Mouse (Mus musculus) ES-Bruce4 (cell line): ENCODE results near the gene Washc2. TPM values are rescaled to one million over a fixed set of nuclear protein-coding genes. Genes with fewer than 3 reads are reported as not detected.

Experiments
- H3K27ac ChIP-seq: 2 replicates; pipeline ENCODE4 v1.5.1; 2012; ENCODE audit warnings: low read length, inconsistent platforms; ENCODE audit not compliant: insufficient read depth
- H3K27me3 ChIP-seq: 2 replicates; pipeline ENCODE4 v1.6.1; 2012; ENCODE audit warnings: mild to moderate bottlenecking, low read length, inconsistent platforms; ENCODE audit not compliant: control insufficient read depth, poor library complexity, insufficient read depth, severe bottlenecking
- H3K36me3 ChIP-seq: 2 replicates; pipeline ENCODE4 v1.6.1; 2012; ENCODE audit warnings: inconsistent platforms, mild to moderate bottlenecking, low read length, moderate library complexity; ENCODE audit not compliant: control insufficient read depth, poor library complexity, insufficient read depth, severe bottlenecking
- H3K4me1 ChIP-seq: one replicate; pipeline ENCODE4 v1.8.1; 2011; ENCODE audit warnings: low read length; ENCODE audit not compliant: control insufficient read depth, insufficient read depth
- H3K4me3 ChIP-seq: 2 replicates; pipeline ENCODE4 v1.5.1; 2011; ENCODE audit warnings: low read depth, mild to moderate bottlenecking, low read length
- H3K9ac ChIP-seq: 2 replicates; pipeline ENCODE4 v1.6.1; 2012; ENCODE audit warnings: low read depth, mild to moderate bottlenecking, inconsistent platforms; ENCODE audit not compliant: poor library complexity, severe bottlenecking
- H3K9me3 ChIP-seq: replicated peaks from 2 replicates; pipeline ENCODE4 v1.6.1; 2012; ENCODE audit warnings: mild to moderate bottlenecking, low read length, inconsistent platforms; ENCODE audit not compliant: control insufficient read depth, poor library complexity, insufficient read depth, severe bottlenecking
- CTCF ChIP-seq: IDR thresholded peaks from one replicate; pipeline ENCODE4 v1.8.1; 2011; ENCODE audit warnings: low read depth, low read length
- EP300 ChIP-seq: IDR thresholded peaks from 2 replicates; pipeline ENCODE4 v1.6.1; 2011; ENCODE audit warnings: low read depth, low read length; ENCODE audit not compliant: insufficient read depth
- POLR2A ChIP-seq: IDR thresholded peaks from one replicate; pipeline ENCODE4 v1.8.1; 2011; ENCODE audit warnings: low read length; ENCODE audit not compliant: insufficient read depth
- polyA plus RNA-seq: library from polyadenylated mRNA; stranded (reverse); fragments of >200 nt; gene quantifications from 2 replicates; pipeline ENCODE4 v1.2.4, GENCODE M21; 2011; ENCODE audit warnings: low read depth; ENCODE audit not compliant: missing spikeins, insufficient read depth, insufficient read length

Gene Washc2
- polyA plus RNA-seq, 1 experiment: 56.2 TPM

DNA sequence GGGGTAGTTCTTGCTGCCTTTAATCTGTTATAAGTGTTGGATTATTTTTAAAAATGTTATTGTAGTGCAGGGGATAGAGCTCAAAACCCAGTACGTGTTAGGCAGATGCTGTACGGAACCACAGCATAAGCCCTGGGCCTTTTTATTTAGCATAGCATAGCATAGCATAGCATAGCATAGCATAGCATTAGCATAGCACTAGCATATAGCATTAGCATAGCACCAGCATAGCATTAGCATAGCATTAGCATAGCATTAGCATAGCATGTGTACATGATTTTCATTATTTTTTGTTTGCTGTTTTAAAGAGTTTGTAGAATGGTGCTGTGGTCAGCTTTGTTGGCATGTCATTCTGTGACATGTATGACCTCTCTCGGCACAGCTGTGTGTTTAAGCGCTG, 51.8 kb downstream of the Washc2 start:
- Histone ChIP-seq H3K27me3 (no peaks in the 10 kb centered on the region), H3K27ac (no peak overlapping the region), H3K9ac (no peak overlapping the region), H3K4me3 (no peak overlapping the region), H3K4me1 (no peaks in the 10 kb centered on the region), H3K9me3 (no peaks in the 10 kb centered on the region), H3K36me3 (peaks cover 9% of the 10 kb centered on the region)
- TF ChIP-seq POLR2A (no peak), EP300 (no peak), CTCF (no peak)

DNA sequence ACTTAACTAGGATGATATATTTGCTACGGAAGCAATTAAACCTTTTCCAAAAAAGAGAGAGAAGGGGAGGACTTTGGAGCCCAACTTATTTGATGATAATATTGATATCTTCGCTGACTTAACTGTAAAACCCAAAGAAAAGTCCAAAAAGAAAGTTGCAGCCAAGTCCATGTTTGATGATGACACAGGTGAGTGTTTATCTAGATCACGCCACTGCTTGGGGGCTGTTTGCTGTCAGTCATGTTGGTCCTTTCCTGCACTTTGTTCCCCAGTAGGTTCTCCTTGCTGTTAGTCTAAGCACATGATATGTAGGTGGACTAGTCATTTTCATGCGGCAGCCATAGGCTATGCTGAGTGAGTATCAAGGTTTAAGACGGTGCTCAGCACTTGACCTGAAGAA, 52.6 kb downstream of the Washc2 start:
- Histone ChIP-seq H3K4me3 (no peak overlapping the region), H3K9me3 (no peaks in the 10 kb centered on the region), H3K36me3 (peaks cover 9% of the 10 kb centered on the region), H3K27ac (no peak overlapping the region), H3K27me3 (no peaks in the 10 kb centered on the region), H3K9ac (no peak overlapping the region), H3K4me1 (no peaks in the 10 kb centered on the region)
- TF ChIP-seq EP300: no peak
- TF ChIP-seq POLR2A: no peak
- TF ChIP-seq CTCF: no peak

DNA sequence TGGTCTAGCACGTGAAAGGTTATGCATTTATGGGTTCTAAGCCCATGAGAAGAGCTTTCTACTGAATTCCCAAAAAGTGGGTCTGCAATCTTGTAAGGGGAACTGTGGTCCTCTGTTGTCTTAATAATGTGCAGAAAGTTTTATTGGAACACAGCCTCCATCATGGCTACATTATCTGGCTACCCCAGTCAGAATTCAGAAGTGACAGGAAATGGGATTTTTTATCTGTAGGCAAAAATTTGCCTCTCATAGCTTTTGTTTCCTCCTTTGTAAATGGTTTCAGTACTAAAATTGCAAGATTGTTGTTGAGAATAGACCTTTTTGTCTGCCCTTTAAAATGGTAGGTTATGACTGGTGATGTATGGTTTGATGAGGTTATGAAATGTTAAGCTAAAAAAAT, 55.0 kb downstream of the Washc2 start:
- TF ChIP-seq EP300 (no peak), POLR2A (no peak), CTCF (no peak)
- H3K9me3 ChIP-seq: no peaks in the 10 kb centered on the region
- no peak overlapping the region for H3K27ac ChIP-seq
- H3K4me1 ChIP-seq: peaks cover 5% of the 10 kb centered on the region
- no peak overlapping the region for H3K9ac ChIP-seq
- no peak overlapping the region for H3K4me3 ChIP-seq
- H3K27me3 ChIP-seq: no peaks in the 10 kb centered on the region
- H3K36me3 ChIP-seq: peaks cover 6% of the 10 kb centered on the region; the same call in 1 of the 2 replicates

DNA sequence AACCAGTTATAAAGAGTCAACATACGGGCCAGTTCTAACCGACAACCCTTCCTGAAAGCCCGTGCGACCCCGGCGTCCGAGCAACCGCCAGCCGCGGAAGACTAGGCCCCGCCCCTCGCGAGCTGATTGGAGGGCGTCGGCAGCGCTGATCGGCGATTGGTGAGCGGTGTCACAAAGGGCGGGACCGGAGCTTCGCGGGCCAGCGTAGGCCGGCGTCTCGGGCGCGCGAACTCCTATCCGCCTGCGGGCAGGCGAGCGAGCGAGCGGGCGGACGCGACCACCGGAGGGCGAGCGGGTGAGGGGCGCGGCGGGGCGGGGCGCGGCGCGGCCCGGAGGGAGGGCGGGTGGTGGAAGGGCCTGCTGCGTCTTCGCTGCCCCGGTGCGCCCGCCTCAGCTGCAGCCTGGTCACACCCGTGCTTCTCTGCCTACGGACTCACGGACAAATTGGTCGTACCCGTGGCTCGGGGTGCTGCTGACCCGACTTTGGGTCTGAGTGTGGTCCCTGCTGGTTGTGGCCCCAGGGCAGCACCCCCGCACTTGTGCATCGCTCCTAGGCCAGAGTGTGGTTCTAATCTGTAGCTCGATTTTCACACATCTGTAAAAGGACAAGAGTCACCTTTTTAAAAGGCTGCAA, 56.3 kb downstream of the Washc2 start, which contains the start of gene Zfand4:
Gene Zfand4 (plus strand): TSS at position 205 of the 634 bp plus-strand sequence.
- Histone ChIP-seq H3K4me1 (peaks cover 5% of the 10 kb centered on the region), H3K9me3 (no peaks in the 10 kb centered on the region), H3K4me3 (peak within 1 kb of the TSS; percentile 88), H3K36me3 (peaks cover 6% of the 10 kb centered on the region; the same call in 1 of the 2 replicates), H3K27me3 (no peaks in the 10 kb centered on the region), H3K9ac (peak within 1 kb of the TSS; percentile 81), H3K27ac (no peak within 1 kb of the TSS)
- TF ChIP-seq CTCF (no peak), POLR2A (peak; percentile 54)

DNA sequence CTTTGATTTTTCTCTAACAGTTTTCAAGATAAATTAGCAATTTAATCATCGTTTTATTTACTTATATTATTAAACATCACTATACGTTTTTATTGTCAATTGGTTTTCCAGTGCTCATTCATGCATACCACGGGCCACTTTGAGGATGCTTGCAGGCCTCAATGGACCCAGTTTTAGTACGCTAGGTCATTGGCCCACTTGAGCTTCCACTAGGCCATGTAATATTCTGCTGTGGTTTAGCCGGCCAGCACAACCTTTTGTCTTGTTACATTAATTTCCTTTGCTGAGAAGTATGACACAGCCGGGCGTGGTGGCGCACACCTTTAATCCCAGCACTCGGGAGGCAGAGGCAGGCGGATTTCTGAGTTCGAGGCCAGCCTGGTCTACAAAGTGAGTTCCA, 57.0 kb downstream of the Washc2 start:
- Histone ChIP-seq H3K4me1 (peaks cover 5% of the 10 kb centered on the region), H3K27me3 (no peaks in the 10 kb centered on the region), H3K9me3 (no peaks in the 10 kb centered on the region), H3K4me3 (no peak overlapping the region), H3K36me3 (peaks cover 6% of the 10 kb centered on the region; the same call in 1 of the 2 replicates), H3K27ac (no peak overlapping the region), H3K9ac (peak overlapping the region; percentile 81; the same call in 1 of the 2 replicates)
- TF ChIP-seq CTCF: no peak
- TF ChIP-seq POLR2A: no peak
- TF ChIP-seq EP300: no peak

DNA sequence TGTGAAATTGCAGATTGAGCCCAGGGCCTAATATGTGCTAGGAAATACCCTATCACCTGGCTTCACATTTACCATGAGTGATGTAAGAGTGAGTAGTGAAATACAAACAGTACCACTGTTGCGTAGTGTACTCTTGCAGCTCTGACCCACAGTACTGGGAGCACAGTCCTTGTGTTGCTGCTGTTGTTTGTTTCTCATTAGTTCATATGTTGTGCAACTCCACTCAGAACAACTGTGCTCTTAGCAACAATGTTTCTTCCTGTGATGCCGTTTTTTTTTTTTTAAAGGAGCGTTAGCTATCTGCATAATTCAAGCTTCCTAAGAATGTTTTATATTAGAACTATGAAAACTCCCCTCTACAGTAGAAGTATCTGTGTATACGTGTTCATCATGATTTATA, 57.8 kb downstream of the Washc2 start:
- Histone ChIP-seq H3K9me3 (no peaks in the 10 kb centered on the region), H3K27me3 (no peaks in the 10 kb centered on the region), H3K27ac (no peak overlapping the region), H3K36me3 (peaks cover 4% of the 10 kb centered on the region; the same call in 1 of the 2 replicates), H3K9ac (no peak overlapping the region), H3K4me1 (peaks cover 5% of the 10 kb centered on the region), H3K4me3 (no peak overlapping the region)
- TF ChIP-seq POLR2A: no peak
- TF ChIP-seq EP300: no peak
- TF ChIP-seq CTCF: no peak
